Comparison of ENCODE assay signal across 27 mouse cellular contexts in the genomic region with DNA sequence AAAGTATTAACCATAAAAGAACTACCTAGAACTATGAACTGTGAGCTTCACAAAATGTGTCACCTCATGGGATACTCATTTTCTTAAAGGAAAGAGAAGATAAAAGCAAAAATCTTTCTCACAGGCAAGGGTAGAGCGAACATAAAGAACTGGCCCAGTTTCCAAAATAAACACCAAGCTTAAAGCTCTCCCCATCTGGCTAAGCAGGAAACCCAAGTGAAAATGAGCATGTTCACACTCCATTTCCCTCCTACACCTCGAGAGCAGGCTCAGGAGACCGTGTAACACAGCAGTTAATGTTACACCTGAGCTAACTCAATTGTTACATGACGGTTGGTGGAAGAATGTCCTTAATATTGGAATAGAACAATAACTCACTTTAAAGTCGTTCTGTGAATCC.
DNase-seq lines count a peak whose midpoint lies in the region; ATAC-seq lines count a peak whose summit lies in the region.
"Had no signal": no experiment of that assay in that cellular context is flagged by ENCODE, and none has a peak within 500 bp of the region (broad histone marks: within the 10 kb centered on the region; RNA-seq: fewer than 3 reads in every experiment).

No protein-coding gene starts in this region.

- H3K9ac ChIP-seq in midbrain, embryonic 16.5 days (ENCODE audit: low read depth, low read length) = no peak overlapping the region
- H3K9ac ChIP-seq: embryonic facial prominence, embryonic 13.5 days; forebrain, embryonic 15.5 days; liver, embryonic 12.5 days; liver, postnatal 0 days; neural tube, embryonic 12.5 days had no signal

- DNase-seq in kidney, adult 9 months = peak; percentile 0
- DNase-seq in kidney, postnatal 36 days = no peak
- DNase-seq in left cerebral cortex, adult 11 months (ENCODE audit: low spot score) = peak; percentile 18
- DNase-seq in left cerebral cortex, postnatal 4 days = no peak
- DNase-seq in brain, adult 2 months (ENCODE audit: low read depth, low spot score) = peak; percentile 79
- peak; percentile 11 to 82 for DNase-seq in left cerebral cortex, postnatal 25 days (ENCODE audit: low spot score in 2 of 2)
- DNase-seq: adrenal gland, postnatal 10 days; cerebellum, adult 11 months; cerebellum, adult 9-11 months; gastrocnemius, postnatal 14 days; heart, postnatal 14 days; liver, postnatal 0 days; lung, postnatal 36 days; right cerebral cortex, postnatal 14 days; thymus, adult 2 months; thymus, postnatal 36 days had no signal

- 70% methylated on average over 5 of the region's 5 CpGs for WGBS in midbrain, embryonic 16.5 days

- H3K36me3 ChIP-seq in midbrain, embryonic 16.5 days (ENCODE audit: control insufficient read depth, insufficient read depth, low read length) = no peaks in the 10 kb centered on the region
- H3K36me3 ChIP-seq: embryonic facial prominence, embryonic 13.5 days; forebrain, embryonic 10.5 days; forebrain, embryonic 15.5 days; liver, embryonic 12.5 days; neural tube, embryonic 12.5 days had no signal

- intact Hi-C loops in left cerebral cortex, postnatal 4 days (cut with DNase I) = no loop called here
- intact Hi-C loops in left cerebral cortex, postnatal 25 days (cut with DNase I) = loop anchor here (10.0 kb wide), 1 partner anchor 752 kb away; no protein-coding TSS in a partner anchor

- H3K4me3 ChIP-seq in midbrain, embryonic 16.5 days (ENCODE audit: low read depth, low read length) = no peak overlapping the region
- H3K4me3 ChIP-seq: embryonic facial prominence, embryonic 13.5 days; forebrain, embryonic 10.5 days; forebrain, embryonic 15.5 days; liver, embryonic 12.5 days; myocyte; neural tube, embryonic 12.5 days had no signal

- H3K4me2 ChIP-seq in midbrain, embryonic 16.5 days (ENCODE audit: low read length) = no peak overlapping the region
- H3K4me2 ChIP-seq: embryonic facial prominence, embryonic 13.5 days; forebrain, embryonic 15.5 days; liver, embryonic 12.5 days; midbrain, embryonic 11.5 days; neural tube, embryonic 12.5 days had no signal

- H3K27ac ChIP-seq in midbrain, embryonic 16.5 days (ENCODE audit: low read length) = no peak overlapping the region
- H3K27ac ChIP-seq: embryonic facial prominence, embryonic 13.5 days; forebrain, embryonic 10.5 days; forebrain, embryonic 15.5 days; liver, embryonic 12.5 days; neural tube, embryonic 12.5 days; stomach, postnatal 0 days had no signal

- no peaks in the 10 kb centered on the region for H3K9me3 ChIP-seq in midbrain, embryonic 16.5 days (replicated peaks; ENCODE audit: control insufficient read depth, low read length, poor library complexity, severe bottlenecking)
- H3K9me3 ChIP-seq: embryonic facial prominence, embryonic 13.5 days; forebrain, embryonic 10.5 days; forebrain, embryonic 15.5 days; liver, embryonic 12.5 days; neural tube, embryonic 12.5 days had no signal

- no peaks in the 10 kb centered on the region for H3K27me3 ChIP-seq in midbrain, embryonic 16.5 days (ENCODE audit: control insufficient read depth, insufficient read depth, low read depth, low read length)
- H3K27me3 ChIP-seq: embryonic facial prominence, embryonic 13.5 days; forebrain, embryonic 15.5 days; liver, embryonic 12.5 days; neural tube, embryonic 12.5 days; Patski had no signal

- no peaks in the 10 kb centered on the region for H3K4me1 ChIP-seq in midbrain, embryonic 16.5 days (ENCODE audit: control insufficient read depth, insufficient read depth, low read length)
- H3K4me1 ChIP-seq: embryonic facial prominence, embryonic 13.5 days; forebrain, embryonic 10.5 days; forebrain, embryonic 15.5 days; liver, embryonic 12.5 days; neural tube, embryonic 12.5 days had no signal

- ATAC-seq in midbrain, embryonic 16.5 days = no peak
- ATAC-seq: forebrain, embryonic 15.5 days; hindbrain, embryonic 16.5 days; liver, embryonic 12.5 days; liver, postnatal 0 days; Patski had no signal

Comparison
In these comparisons a context has a peak if more than half of its experiments do, and no peak if none do; other contexts are left out.
1. DNase-seq: peak in kidney, adult 9 months (single experiment), left cerebral cortex, adult 11 months (single experiment), brain, adult 2 months (single experiment) and left cerebral cortex, postnatal 25 days (2 of 2); none in kidney, postnatal 36 days (0 of 2) and left cerebral cortex, postnatal 4 days (single experiment).